Mouse (Mus musculus): ENCODE measurements around the gene B430305J03Rik.

B430305J03Rik gene

GRCm38 (mm10) chr3:61349433-61349832, 16.3 kb downstream of the B430305J03Rik start:
- DNase-seq (ENCODE audit: low read depth, low spot score), result no peak

GRCm38 (mm10) chr3:61348036-61348614, 17.6 kb downstream of the B430305J03Rik start:
- DNase-seq (ENCODE audit: low read depth, low spot score), result no peak

- no peak for DNase-seq (ENCODE audit: low read depth, low spot score)
These were observed 20.1 kb downstream of the B430305J03Rik start for GRCm38 (mm10) chr3:61345636-61346035.

- DNase-seq (ENCODE audit: low read depth, low spot score), result no peak
These were observed 21.7 kb downstream of the B430305J03Rik start for GRCm38 (mm10) chr3:61344031-61344430.

GRCm38 (mm10) chr3:61340321-61340720, 25.4 kb downstream of the B430305J03Rik start:
- DNase-seq (ENCODE audit: low read depth, low spot score), result no peak

- no peak for DNase-seq (ENCODE audit: low read depth, low spot score)
These were observed 28.5 kb downstream of the B430305J03Rik start for GRCm38 (mm10) chr3:61337230-61337629.

- DNase-seq (ENCODE audit: low read depth, low spot score), result no peak
These were observed 29.5 kb downstream of the B430305J03Rik start for GRCm38 (mm10) chr3:61336205-61336604.

- no peak for DNase-seq (ENCODE audit: low read depth, low spot score)
These were observed 44.1 kb downstream of the B430305J03Rik start for GRCm38 (mm10) chr3:61321632-61322031.

- DNase-seq (ENCODE audit: low read depth, low spot score), result no peak
These were observed 45.7 kb downstream of the B430305J03Rik start for GRCm38 (mm10) chr3:61320031-61320430.

- DNase-seq (ENCODE audit: low read depth, low spot score), result no peak
These were observed 50.7 kb downstream of the B430305J03Rik start for GRCm38 (mm10) chr3:61315002-61315401.

Data from embryo, embryonic 11.5 days (tissue).